Mouse (Mus musculus) heart, postnatal 10 days (tissue): ENCODE measurements around the gene Ptchd4. TPM values are rescaled to one million over a fixed set of nuclear protein-coding genes. Genes with fewer than 3 reads are reported as not detected.

Experiments
- DNase-seq, 2 experiments: peaks; one replicate each; pipeline ENCODE4 v3.0.0; 2021
- intact Hi-C: fragments of 180-260 bp; cut with DNase I; formaldehyde crosslinking; loops from one replicate; pipeline ENCODE4 v1.15.1; 2025
- total RNA-seq, 2 experiments: library from RNA; stranded (reverse); gene quantifications; 2 replicates each; pipeline ENCODE4 v1.2.3; 2021

Ptchd4 gene
- not detected for total RNA-seq

DNA sequence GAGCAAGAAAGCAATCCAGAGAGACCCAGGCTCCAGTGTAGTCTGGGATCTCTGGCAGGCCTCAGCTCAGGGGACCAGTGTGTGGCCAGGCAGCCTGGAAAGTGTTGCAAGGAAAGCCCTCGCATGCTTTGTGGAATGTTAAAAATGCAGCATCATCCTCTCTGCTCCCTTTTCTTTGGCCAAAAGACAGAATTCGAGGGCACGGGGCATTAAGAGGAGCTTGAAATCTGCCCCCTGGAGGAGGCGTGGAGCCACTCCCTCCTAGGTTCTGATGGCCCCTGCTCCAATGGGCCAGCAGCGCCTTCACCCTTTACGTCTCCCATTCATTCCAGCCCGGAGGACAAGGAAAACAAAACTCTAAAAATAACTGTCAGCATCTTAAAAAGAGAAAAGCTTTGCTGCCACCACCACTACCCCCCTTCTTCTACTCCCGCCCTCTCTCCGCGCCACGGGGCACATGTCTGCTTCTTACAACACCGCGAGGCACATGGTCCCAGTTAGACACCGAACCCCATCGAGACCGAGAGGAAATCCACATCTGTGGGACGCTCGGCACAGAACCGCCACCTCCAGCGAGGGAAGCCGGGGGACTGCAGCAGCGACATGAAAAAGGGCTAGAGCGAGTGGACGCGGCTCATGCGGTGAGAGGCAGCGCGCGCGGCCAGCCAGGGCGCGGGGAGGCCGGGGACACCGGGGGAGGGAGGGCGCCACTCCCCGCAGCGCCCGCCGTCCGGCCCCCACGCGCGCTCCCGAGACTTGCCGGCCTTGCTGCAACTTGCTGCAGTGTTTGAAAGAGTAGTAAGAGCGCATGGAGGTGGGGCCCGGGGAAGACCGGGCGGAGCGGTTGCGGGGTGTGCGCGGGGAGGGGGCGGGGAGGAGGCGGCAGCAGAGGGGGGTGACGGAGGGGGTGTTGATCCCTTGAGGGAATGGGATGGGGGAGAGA, at the start of gene Ptchd4:
Gene Ptchd4, plus strand, starts transcription at position 279 of the 943 bp plus-strand sequence.
- intact Hi-C loops = no loop called here
- DNase-seq = peak; percentile 17 to 24

- intact Hi-C loops = no loop called here
Observed at GRCm38 (mm10) chr17:42276861-42277260, 38.9 kb upstream of the Ptchd4 start.

DNA sequence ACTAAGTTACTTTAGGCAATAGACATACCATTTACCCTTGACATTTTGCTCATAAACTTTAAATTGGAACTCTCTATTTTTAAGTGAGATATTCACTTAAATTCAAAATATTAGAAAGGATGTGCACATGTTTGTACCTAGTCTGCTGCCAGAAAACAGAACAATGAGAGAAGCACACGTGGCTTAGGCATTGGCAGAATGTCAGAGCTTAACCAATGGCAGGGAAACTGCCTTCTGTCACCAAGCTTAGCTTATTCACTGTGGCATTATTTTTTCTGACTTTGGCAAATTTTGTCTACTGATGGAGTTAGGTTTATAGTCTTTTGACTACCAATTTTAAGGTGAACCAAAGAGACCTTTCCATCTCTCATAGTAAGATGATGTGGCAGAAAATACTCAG, 31.4 kb upstream of the Ptchd4 start:
- DNase-seq = no peak
- intact Hi-C loops = no loop called here

More at GRCm38 (mm10) chr17:42276861-42277260, 38.9 kb upstream of the Ptchd4 start:
- DNase-seq = no peak

GRCm38 (mm10) chr17:42286255-42286654, 29.5 kb upstream of the Ptchd4 start:
- intact Hi-C loops = no loop called here

GRCm38 (mm10) chr17:42290341-42290740, 25.4 kb upstream of the Ptchd4 start:
- no peak for DNase-seq
- intact Hi-C loops = no loop called here

More at GRCm38 (mm10) chr17:42286255-42286654, 29.5 kb upstream of the Ptchd4 start:
- no peak for DNase-seq

GRCm38 (mm10) chr17:42291793-42292192, 24.0 kb upstream of the Ptchd4 start:
- no peak for DNase-seq
- intact Hi-C loops = no loop called here

DNA sequence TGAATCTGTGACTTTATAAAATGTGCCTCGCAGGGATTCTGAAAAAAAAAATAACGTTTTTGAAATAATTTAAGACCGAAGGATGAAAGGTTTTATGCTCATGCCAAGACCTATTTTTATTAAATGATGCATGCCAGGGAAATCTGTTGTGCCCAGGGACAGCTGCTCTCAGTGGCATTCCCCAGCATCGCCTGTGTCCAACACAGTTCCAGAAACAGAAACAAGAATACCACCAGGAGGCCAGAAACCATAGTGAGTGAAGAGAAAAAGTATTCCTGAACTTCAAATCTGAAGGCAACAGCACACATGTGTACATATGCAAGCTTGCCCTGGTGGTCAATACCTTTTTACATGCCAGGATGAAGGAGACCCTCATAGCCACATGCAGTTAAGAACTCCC, 17.8 kb upstream of the Ptchd4 start:
- intact Hi-C loops = no loop called here
- DNase-seq = no peak

DNA sequence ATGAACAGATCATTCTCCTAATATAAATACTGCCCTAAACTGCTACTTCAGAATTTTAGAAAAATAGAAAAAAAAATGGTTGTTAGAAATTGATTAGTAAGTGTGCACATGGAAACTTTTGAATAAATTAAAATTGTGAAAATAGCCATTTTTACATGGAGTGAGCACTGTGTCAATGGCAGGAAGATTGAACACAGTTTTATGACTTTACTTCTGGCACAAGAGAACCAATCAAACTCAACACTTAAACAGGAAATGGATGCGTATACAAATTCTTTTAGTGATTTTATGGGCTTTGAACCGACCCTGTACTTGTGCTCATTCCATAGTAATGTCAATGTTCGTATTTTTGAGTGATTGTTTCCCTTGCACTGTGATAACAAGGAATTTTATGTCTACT, 16.1 kb upstream of the Ptchd4 start:
- intact Hi-C loops = no loop called here
- no peak for DNase-seq

DNA sequence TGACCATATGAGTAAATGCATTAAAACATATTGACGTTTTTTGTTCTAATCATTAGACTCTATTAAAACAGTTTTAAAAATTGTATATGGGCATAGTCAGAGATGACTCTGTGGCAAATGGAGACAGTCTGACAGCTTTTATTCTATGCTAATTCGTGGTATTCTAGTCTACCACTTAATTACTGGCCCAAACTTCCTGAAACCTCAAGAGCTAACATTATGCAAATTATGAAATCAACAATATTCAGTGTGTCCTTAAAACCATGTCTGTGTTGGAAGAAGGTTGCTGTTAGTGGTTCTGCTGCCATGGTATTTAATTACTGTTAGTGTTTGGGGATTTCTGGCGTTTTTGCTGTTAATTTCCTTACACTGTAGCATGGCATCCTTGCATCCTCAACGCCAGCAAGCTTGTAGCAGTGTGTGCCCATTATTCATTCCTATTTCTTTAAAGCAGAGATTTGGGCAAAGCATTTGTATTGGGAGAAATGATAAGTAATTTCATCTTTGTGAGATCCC, 12.6 kb upstream of the Ptchd4 start:
- intact Hi-C loops = no loop called here

DNA sequence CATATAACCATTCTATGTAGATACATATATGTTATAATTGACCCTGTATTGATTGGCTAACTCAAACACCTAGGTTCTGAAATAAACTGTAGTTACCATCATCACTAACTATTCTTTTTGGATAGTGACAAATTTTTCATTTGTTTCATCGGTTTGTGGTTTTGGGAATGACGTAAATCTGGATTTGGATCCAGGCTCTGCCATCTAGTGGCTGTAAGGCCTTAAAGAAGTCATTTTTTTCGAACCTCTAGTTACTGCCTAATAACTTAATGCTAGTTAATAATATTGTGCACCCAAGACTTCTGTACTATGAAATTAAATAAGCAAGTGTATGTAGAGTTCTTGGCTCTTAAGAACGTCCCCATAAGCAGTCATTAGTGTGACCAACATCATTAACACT, 11.5 kb upstream of the Ptchd4 start:
- no peak for DNase-seq
- intact Hi-C loops = no loop called here

More for the DNA sequence above, 12.6 kb upstream of the Ptchd4 start:
- DNase-seq = no peak

- DNase-seq = no peak
Observed at GRCm38 (mm10) chr17:42307001-42307400, 8.7 kb upstream of the Ptchd4 start.

DNA sequence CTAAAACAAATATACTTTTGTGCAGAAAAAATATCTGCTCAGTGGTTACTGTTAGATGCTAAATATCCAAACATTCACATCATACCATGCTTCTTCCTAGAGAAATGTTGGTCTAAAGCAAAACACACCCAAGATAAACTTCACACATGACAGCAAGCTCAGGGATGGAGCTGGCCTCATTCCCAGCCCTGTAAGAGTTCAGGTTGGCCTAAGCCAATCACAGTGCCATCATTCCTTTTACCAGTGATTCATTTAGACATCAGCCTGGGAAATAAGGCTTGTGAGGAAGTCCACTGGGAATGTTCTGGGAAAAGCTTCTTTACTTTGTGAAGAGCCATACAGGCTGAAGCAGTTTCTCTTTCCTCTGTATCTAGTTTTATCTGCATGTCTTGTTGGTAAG, 5.6 kb upstream of the Ptchd4 start:
- intact Hi-C loops = no loop called here
- no peak for DNase-seq

More at GRCm38 (mm10) chr17:42307001-42307400, 8.7 kb upstream of the Ptchd4 start:
- intact Hi-C loops = no loop called here

DNA sequence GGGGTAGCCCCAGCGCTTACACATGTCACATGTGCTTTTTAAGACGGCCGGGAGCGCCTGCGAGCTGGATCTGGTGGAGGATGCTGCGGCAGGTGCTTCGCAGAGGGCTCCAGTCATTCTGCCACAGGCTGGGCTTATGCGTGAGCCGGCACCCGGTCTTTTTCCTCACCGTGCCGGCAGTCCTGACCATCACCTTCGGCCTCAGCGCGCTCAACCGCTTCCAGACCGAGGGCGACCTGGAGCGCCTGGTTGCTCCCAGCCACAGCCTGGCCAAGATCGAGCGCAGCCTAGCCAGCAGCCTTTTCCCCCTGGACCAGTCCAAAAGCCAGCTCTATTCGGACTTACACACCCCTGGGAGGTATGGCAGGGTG, 850 bp downstream of the Ptchd4 start:
- intact Hi-C loops = no loop called here
- no peak for DNase-seq

- intact Hi-C loops = no loop called here
- no peak for DNase-seq
Observed at GRCm38 (mm10) chr17:42335787-42336186, 20.0 kb downstream of the Ptchd4 start.

GRCm38 (mm10) chr17:42336571-42336970, 20.8 kb downstream of the Ptchd4 start:
- DNase-seq = no peak
- intact Hi-C loops = no loop called here

GRCm38 (mm10) chr17:42346027-42346426, 30.3 kb downstream of the Ptchd4 start:
- DNase-seq = no peak
- intact Hi-C loops = no loop called here

DNA sequence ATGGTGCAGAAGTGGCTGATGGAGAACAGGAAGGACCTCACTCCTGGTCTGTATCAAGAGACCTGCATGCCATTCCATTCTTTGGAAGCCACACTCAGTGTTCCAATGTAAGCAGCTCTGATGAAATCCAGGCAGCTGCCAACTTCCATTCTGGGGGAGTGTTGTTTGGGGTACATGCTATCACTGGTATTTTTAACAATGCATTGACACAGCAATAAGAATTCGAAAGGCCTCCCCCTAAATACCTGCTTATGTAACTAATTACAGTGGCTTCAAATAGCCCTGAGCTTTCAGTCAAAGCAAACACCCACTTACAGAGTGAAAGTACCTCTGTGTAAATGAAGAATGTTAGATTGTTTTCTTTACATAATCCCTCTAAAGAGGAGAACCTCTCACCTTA, 42.7 kb downstream of the Ptchd4 start:
- no peak for DNase-seq
- intact Hi-C loops = no loop called here

GRCm38 (mm10) chr17:42363085-42363710, 47.5 kb downstream of the Ptchd4 start:
- intact Hi-C loops = no loop called here

GRCm38 (mm10) chr17:42364716-42365115, 49.0 kb downstream of the Ptchd4 start:
- intact Hi-C loops = no loop called here

More at GRCm38 (mm10) chr17:42363085-42363710, 47.5 kb downstream of the Ptchd4 start:
- no peak for DNase-seq

DNA sequence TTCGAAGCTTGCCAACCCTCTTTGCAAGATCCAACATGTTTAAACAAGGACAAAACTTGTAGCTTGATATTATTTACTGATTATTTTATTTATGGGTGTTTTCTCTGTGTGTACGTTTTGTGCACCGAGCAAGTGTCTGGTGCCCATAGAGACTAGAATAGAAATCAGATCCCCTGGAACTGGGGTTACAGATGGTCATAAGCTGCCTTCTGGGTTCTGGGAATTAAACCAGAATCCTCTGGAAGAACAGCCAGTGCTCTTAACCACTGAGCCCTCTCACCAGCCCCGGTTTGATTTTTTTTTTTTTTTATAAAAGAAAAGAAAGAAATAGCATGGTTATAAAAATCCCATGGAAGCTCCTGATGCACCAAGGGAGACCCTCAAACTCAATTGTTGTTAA, 59.1 kb downstream of the Ptchd4 start:
- intact Hi-C loops = no loop called here
- DNase-seq = no peak

More at GRCm38 (mm10) chr17:42364716-42365115, 49.0 kb downstream of the Ptchd4 start:
- no peak for DNase-seq

DNA sequence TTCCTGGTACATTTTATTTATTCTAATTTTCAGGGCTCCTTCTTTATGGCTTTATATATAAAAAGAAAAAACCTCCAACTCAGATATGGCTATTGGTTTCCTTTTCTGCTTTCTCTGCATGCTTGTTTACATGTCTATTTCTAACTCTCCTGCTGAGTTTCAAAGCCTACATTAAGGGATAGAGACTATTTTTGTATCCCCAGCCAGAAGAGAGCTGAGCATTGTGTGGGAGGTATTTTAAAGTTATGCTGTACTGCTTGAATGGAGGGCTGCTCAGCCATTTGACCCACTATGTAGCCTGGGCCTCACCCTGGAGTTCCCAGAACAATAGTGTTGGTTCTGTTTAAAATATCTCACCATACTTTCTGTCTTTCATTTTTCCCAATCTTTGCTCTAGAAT, 77.3 kb downstream of the Ptchd4 start:
- intact Hi-C loops = no loop called here
- no peak for DNase-seq

GRCm38 (mm10) chr17:42395299-42395698, 79.6 kb downstream of the Ptchd4 start:
- intact Hi-C loops = no loop called here

More at GRCm38 (mm10) chr17:42395299-42395698, 79.6 kb downstream of the Ptchd4 start:
- no peak for DNase-seq
